Mouse (Mus musculus) right cerebral cortex, adult 2 months (tissue): ENCODE measurements at regions not wholly inside any gene's neighbourhood (a gene's known extent, or its start where the extent isn't known, plus 50 kb on each side); places are given as distances from the start of the nearest gene placed in this dataset.

ENCODE experiments used
- DNase-seq, 2 experiments: peaks; one replicate each; pipeline ENCODE4 v3.0.0; 2021 to 2022; ENCODE audit warnings: low spot score in 2 of 2

- DNase-seq = no peak
These were observed 61.6 kb downstream of the Gm10295 start for GRCm38 (mm10) chr7:71289702-71290101.

DNA sequence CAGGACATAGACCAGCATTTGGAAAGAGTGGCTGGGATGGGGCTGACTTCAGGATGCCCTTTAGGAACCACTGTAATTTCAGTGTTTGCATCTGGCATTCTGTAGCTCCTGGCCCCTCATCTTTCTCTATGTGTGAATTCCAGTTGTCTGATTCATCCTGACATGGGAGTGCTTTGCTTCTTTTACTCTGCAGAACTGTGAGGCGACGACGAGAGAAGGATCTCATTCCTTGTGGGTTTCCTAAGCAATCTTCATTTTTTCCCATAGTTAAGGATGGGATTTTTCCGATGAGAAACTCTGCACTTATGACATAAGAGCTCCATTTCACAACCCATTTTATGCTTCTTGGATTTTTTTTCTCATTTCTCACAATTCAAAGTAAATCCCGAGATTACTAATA, 62.0 kb downstream of the Gm10295 start:
- DNase-seq = no peak

DNA sequence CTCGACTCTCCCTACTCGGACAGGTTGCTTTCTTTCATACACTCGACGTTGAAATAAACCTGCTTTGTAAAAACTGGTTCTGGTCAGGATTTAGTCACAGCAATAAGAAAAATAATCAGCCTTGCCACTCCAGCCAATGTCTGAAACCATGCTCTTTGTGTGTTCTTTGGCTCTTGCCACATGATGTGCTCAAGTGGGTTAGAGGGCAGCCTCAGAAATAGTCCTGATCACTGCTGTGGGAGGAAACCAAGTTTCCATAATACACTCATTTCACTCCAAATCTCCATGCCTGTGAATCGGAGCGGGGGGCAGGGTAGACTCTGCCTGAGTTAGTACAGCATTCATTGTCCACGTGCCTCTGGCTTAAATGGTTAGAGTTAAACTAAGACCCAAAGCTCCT, 63.8 kb downstream of the Gm10295 start:
- no peak for DNase-seq

GRCm38 (mm10) chr7:71284246-71284645, 67.0 kb downstream of the Gm10295 start:
- no peak for DNase-seq

DNA sequence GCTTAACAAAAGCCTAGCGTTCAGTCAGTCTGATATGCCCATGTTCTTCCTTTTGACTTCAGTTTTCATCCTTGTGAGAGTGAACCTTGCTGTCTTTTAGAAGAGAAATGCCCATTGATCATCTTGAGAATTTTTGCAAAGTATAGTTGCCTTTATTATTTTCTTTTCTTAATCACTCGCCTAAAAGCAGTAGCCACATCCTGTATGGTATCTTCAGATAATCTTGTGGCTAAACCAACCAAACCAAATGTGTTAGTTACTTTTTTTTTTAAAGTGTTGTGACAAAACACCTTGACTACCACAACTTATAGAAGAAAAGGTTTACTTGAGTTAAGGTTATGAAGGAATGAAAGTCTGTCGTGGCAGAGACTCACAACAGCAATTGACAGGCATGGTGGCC, 67.9 kb downstream of the Gm10295 start:
- DNase-seq = no peak

GRCm38 (mm10) chr7:71266101-71266500, 85.2 kb downstream of the Gm10295 start:
- no peak for DNase-seq

- no peak for DNase-seq
These were observed 87.2 kb downstream of the Gm10295 start for GRCm38 (mm10) chr7:71264115-71264514.

GRCm38 (mm10) chr7:71249669-71250068, 101.6 kb downstream of the Gm10295 start:
- no peak for DNase-seq

GRCm38 (mm10) chr7:71249216-71249615, 102.1 kb downstream of the Gm10295 start:
- DNase-seq = no peak

DNA sequence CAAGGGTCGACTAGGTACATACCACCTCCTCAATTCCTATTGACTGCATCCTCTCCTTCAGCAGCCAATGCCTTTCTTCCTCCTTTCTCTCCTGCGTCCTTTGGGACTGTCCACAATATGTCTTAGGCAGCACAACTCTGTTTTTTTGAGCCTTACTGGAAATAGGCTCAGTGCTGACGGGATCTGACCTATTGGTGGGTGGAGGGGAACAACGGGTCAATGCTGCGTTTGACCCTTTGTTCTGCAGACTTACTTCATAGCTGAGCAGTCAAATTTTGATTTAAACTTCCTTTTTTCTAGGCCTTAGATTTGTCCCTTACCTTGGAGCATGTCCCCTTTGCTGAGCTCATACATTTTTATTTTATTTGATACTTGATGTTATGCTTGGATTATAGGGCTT, 103.4 kb downstream of the Gm10295 start:
- DNase-seq = no peak

DNA sequence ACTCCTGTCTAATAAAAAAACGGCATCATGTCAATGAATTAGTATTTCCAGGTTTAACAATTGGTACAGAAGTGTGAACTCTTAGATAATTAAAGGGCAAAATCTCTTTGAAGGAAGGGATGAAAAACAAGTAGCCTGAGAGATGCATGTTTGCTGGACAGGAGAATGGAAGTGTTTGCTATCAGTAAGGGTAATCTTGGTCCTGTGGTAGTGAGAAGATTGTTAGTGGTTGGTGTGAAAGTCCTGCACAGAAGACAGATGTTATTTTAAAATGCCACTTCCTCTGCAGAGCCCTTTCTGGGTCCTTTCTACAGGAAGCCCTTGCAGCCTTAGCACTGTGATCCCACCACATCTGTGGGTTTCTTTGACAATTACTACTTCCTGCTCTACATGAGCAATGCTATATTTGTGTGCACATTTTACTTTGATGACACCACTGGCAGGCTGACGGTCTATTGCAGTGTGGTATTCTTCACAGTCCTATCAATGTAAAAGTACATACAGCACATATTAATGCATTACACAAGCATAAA, 108.8 kb downstream of the Gm10295 start:
- DNase-seq = no peak

DNA sequence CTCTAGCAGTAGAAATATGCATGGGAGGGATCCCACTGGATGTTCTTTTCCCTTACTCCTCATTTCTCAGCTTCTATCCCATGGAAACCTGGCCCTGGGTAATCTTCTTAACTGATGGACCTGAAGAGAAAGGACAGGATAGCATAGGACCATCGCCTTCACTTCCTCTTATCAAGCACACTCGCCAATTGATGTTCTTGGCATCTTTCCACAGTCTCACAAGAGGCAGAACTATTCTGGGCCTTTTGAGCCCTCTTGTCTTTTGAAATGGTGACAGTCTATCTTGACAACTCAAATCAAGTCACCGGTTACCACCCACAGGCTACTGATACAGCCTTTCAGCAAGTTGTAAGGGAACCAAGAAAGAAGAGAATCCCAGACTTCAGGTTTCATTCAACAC, 112.1 kb downstream of the Gm10295 start:
- DNase-seq = no peak

DNA sequence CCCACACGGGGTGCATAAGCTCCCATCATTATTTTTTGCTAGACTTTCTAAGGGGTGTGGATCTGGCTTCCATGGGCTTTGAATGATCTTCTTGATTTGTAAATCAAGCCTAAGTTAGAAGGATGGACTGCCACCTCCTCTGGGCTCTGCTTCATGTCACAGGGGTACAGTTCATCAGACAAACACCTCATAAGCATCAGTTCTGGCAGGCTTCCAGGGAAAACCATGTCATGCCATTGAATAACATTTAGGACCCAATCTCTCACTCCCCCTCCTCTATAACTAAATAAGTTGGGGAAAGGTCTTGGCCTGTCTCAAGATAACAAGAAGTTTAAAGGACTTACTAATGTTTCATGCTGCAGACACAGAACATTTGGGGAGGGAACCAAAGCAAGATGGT, 115.0 kb downstream of the Gm10295 start:
- no peak for DNase-seq

- DNase-seq = no peak
These were observed 117.0 kb downstream of the Gm10295 start for GRCm38 (mm10) chr7:71234176-71234769.

DNA sequence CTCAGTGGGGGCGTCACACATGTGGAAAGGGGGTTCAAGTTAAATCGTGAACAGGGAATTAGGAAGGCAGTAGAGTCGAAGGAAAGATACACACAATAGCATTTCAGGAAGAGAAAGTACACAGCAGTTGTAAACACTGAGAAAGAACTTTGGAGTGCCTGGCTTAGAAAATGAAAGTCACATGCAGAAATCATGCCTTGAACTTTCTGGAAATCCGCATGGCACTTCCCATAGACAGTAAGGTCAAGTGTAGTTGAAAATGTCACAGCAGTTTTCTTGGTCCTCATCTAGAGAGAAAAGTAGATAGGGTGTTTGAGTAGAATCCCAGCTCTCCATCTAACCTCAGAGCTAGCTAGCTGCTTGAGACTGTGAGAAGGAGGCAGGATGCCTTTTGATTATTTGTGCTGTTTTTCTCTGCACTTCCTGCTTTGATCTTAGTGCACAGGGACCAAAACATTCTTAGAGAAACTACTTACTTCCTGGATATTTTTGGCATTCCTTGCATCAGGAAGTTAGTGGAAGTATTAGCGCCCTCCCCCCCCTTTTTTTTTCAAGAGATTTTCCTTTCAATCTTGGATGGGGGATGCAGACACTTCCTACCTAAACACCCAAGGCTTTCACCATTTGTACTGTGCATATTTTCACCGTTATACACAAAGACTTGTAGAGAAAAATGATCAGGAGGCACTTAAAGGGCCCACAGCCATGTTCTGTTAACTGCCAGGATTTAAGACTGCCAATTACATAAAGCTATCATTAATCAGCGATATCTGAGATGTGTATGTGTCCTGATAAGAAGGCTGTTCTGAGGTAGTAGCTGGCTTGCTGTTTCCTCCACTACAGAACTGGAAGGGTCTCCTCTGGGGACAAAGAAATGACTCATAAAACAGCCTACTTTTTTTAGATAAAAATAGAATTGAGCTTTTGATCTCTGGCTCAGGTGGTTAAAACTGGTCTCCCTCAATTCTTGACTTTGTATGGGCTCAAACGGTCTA, 118.2 kb downstream of the Gm10295 start:
- DNase-seq = no peak

DNA sequence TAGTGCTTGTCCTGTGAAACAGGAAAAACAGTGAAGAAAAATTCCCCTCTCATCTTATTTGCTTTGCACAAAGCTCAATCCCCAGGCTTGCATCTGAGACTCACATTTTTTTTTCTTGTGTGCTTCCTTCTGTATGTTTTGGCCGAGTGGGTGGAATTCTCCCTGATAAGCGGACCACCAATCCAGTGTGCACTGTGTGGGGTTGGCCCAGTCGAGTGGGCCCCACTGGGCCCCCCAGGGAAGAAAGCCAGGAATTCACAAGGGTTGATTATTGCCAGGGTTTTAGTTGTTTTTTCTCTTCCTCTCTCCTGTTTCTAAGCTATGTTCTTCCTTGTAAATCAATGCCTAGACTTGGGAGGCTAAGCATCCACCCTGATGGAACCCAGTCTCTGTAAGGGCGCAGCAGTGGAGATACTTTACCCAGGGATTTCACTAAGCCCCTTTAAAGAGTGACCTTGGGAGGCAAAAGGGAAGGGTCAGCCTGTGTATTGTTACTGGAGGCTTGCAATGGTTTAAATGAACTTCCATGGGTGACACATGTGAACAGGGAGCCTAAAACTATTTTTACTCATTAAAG, 120.3 kb downstream of the Gm10295 start:
- no peak for DNase-seq

DNA sequence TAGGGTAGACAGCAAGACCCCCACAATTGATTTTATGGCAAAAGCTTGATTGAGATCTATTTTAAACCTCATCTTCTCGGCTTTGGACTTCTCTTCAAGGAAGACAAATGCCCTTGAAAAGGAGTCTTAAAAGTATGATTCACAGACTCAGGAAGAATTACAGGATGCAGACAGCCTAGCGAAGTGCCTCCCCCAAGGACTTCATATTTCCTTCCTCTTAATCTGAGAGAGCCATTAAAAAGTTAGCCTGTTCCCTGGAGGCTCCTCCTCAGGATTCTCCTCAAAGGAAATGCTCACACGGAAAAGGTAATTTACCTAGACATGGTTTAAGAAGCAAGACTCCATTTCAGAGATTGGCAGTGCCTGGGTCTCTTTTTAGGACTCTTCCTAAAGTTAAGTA, 122.1 kb downstream of the Gm10295 start:
- DNase-seq = no peak

- DNase-seq = no peak
These were observed 126.9 kb downstream of the Gm10295 start for GRCm38 (mm10) chr7:71224320-71224865.

- no peak for DNase-seq
These were observed 127.6 kb downstream of the Gm10295 start for GRCm38 (mm10) chr7:71223513-71224319.

DNA sequence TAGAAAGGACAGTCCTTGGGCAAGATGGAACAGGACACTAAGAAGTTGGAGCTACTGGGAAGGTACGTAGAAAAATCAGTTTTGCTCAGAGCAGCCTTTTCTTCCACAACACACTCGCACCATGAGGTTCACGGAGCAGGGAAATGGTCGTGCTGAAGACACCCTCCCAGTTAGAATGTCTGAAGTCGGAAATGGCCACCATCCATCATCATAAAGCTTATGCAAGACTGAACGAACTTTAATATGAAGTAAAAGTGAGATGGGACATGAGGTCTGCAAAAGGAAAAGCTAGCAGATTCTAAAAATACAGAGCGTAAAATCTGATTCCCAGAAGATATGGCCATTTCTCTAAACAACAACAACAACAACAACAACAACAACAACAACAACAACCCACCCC, 133.9 kb downstream of the Gm10295 start:
- DNase-seq = no peak

DNA sequence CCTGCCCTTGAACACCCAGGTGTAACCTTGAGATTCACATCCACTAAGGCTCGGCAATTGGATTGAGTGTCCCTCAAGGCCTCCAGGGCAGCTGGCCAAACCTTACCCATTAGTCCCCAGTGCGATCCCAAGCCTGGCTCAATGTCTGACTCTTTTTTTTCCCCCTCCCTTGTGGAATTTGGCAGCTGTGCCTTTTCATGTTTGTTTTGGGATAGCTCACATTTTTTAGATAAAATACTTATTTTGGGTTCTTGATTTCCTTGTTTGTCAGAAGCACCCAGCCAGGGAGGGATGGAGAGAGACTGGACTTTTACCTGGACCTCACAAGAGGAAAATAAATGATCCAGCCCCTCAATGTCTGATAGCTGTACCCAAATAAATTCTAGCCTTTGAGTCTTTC, 134.5 kb downstream of the Gm10295 start:
- no peak for DNase-seq
